Mouse (Mus musculus): ENCODE data around the gene Il1rap. TPM values are rescaled to one million over a fixed set of nuclear protein-coding genes. Genes with fewer than 3 reads are reported as not detected.

Gene Il1rap
- polyA plus RNA-seq, 1 experiment: 1.0 TPM

- Histone ChIP-seq H3K79me2 (ENCODE audit: control insufficient read depth, insufficient read depth) (no peaks in the 10 kb centered on the region), H3K36me3 (ENCODE audit: control insufficient read depth, insufficient read depth) (no peaks in the 10 kb centered on the region), H3K4me2 (ENCODE audit: low read depth) (no peak overlapping the region), H3ac (ENCODE audit: control insufficient read depth, insufficient read length) (no peak overlapping the region), H3K4me3 (no peak overlapping the region), H3K27me3 (ENCODE audit: control insufficient read depth, insufficient read depth, insufficient read length) (no peaks in the 10 kb centered on the region)
- TF ChIP-seq POLR2AphosphoS2 (IDR thresholded peaks at IDR 0.05; ENCODE audit: insufficient read length, low read depth): no peak
- TF ChIP-seq POLR2A (IDR thresholded peaks at IDR 0.05; ENCODE audit: insufficient read length, low read depth): no peak
- no peak for TF ChIP-seq E2F4 (IDR thresholded peaks at IDR 0.05; ENCODE audit: insufficient read depth)
- TF ChIP-seq MYOD1 (IDR thresholded peaks at IDR 0.05; ENCODE audit: control insufficient read depth in 1 of 3, insufficient read length in 2 of 3, low read depth in 2 of 3): no peak
- TF ChIP-seq USF1 (IDR thresholded peaks at IDR 0.05; ENCODE audit: low read depth): no peak
- no peak for TF ChIP-seq SRF (IDR thresholded peaks at IDR 0.05; ENCODE audit: control insufficient read depth, insufficient read length, low read depth)
- no peak for TF ChIP-seq TCF12 (IDR thresholded peaks at IDR 0.05; ENCODE audit: insufficient read depth, poor library complexity, severe bottlenecking)
- no peak for TF ChIP-seq MAX (IDR thresholded peaks at IDR 0.05; ENCODE audit: low read depth)
- no peak for TF ChIP-seq CEBPB (IDR thresholded peaks at IDR 0.05; ENCODE audit: insufficient read depth, poor library complexity, severe bottlenecking)
- TF ChIP-seq REST (IDR thresholded peaks at IDR 0.05; ENCODE audit: insufficient read depth, insufficient read length): no peak
These were observed 23.1 kb downstream of the Il1rap start for GRCm38 (mm10) chr16:26604621-26605020.

DNA sequence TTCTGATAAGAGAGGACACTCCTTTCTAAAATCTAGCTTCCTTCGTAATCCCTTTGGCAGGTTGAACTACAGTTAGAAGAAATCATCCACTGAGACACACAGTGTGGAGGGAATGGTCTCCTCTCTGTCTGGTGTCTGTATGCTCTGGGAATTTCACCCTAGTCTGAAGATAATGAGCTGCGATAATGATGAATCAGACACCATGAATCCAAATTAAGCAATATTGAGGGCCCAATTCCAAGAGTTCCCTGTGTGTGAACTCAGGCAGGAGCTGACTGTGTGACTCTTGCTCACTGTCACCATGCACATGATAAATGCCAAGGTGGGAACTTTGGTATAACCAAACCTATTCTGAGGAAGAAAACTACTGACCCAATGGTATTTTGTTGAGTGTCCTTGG, 26.5 kb downstream of the Il1rap start:
- Histone ChIP-seq H3K27me3 (ENCODE audit: control insufficient read depth, insufficient read depth, insufficient read length) (no peaks in the 10 kb centered on the region), H3K4me2 (ENCODE audit: low read depth) (no peak overlapping the region), H3K79me2 (ENCODE audit: control insufficient read depth, insufficient read depth) (no peaks in the 10 kb centered on the region), H3K36me3 (ENCODE audit: control insufficient read depth, insufficient read depth) (no peaks in the 10 kb centered on the region), H3K4me3 (no peak overlapping the region), H3ac (ENCODE audit: control insufficient read depth, insufficient read length) (no peak overlapping the region)
- no peak for TF ChIP-seq POLR2AphosphoS2 (IDR thresholded peaks at IDR 0.05; ENCODE audit: insufficient read length, low read depth)
- no peak for TF ChIP-seq TCF3 (IDR thresholded peaks at IDR 0.05; ENCODE audit: insufficient read length, low read depth)
- no peak for TF ChIP-seq SRF (IDR thresholded peaks at IDR 0.05; ENCODE audit: control insufficient read depth, insufficient read length, low read depth)
- no peak for TF ChIP-seq USF1 (IDR thresholded peaks at IDR 0.05; ENCODE audit: low read depth)
- TF ChIP-seq POLR2A (IDR thresholded peaks at IDR 0.05; ENCODE audit: insufficient read length, low read depth): no peak
- no peak for TF ChIP-seq TCF12 (IDR thresholded peaks at IDR 0.05; ENCODE audit: insufficient read depth, poor library complexity, severe bottlenecking)
- no peak for TF ChIP-seq MAX (IDR thresholded peaks at IDR 0.05; ENCODE audit: low read depth)
- no peak for TF ChIP-seq MYOD1 (IDR thresholded peaks at IDR 0.05; ENCODE audit: control insufficient read depth in 1 of 3, insufficient read length in 2 of 3, low read depth in 2 of 3)
- TF ChIP-seq REST (IDR thresholded peaks at IDR 0.05; ENCODE audit: insufficient read depth, insufficient read length): no peak
- TF ChIP-seq E2F4 (IDR thresholded peaks at IDR 0.05; ENCODE audit: insufficient read depth): no peak
- no peak for TF ChIP-seq MYOG (IDR thresholded peaks at IDR 0.05; ENCODE audit: control insufficient read depth in 1 of 3, insufficient read depth in 1 of 3, insufficient read length in 2 of 3, low read depth in 2 of 3)
- no peak for TF ChIP-seq CEBPB (IDR thresholded peaks at IDR 0.05; ENCODE audit: insufficient read depth, poor library complexity, severe bottlenecking)

DNA sequence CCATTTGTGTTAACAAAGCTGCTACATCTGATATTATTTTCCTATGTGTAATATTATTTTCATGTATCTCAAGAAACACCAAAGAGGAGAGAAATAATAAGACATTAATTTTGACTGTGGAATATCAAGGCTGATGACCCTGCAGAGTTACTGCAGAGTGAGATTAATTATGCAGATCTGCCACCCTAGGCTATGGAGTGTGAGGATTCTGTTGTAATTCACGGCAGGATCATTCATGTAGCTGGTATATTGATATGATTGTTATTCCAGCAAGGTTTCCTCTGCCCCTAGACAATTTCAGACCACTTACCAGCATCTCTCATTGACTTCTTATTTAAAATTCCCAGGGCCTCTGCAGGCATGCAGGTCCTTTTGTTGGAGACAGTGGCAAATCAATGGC, 29.0 kb downstream of the Il1rap start:
- Histone ChIP-seq H3K36me3 (ENCODE audit: control insufficient read depth, insufficient read depth) (no peaks in the 10 kb centered on the region), H3K79me2 (ENCODE audit: control insufficient read depth, insufficient read depth) (no peaks in the 10 kb centered on the region), H3K4me2 (ENCODE audit: low read depth) (no peak overlapping the region), H3K27me3 (ENCODE audit: control insufficient read depth, insufficient read depth, insufficient read length) (no peaks in the 10 kb centered on the region), H3K4me3 (no peak overlapping the region), H3ac (ENCODE audit: control insufficient read depth, insufficient read length) (no peak overlapping the region)
- TF ChIP-seq TCF3 (IDR thresholded peaks at IDR 0.05; ENCODE audit: insufficient read length, low read depth) (no peak), MYOD1 (IDR thresholded peaks at IDR 0.05; ENCODE audit: control insufficient read depth in 1 of 3, insufficient read length in 2 of 3, low read depth in 2 of 3) (no peak), REST (IDR thresholded peaks at IDR 0.05; ENCODE audit: insufficient read depth, insufficient read length) (no peak), CEBPB (IDR thresholded peaks at IDR 0.05; ENCODE audit: insufficient read depth, poor library complexity, severe bottlenecking) (no peak), POLR2AphosphoS2 (IDR thresholded peaks at IDR 0.05; ENCODE audit: insufficient read length, low read depth) (no peak), E2F4 (IDR thresholded peaks at IDR 0.05; ENCODE audit: insufficient read depth) (no peak), SRF (IDR thresholded peaks at IDR 0.05; ENCODE audit: control insufficient read depth, insufficient read length, low read depth) (no peak), TCF12 (IDR thresholded peaks at IDR 0.05; ENCODE audit: insufficient read depth, poor library complexity, severe bottlenecking) (no peak), USF1 (IDR thresholded peaks at IDR 0.05; ENCODE audit: low read depth) (no peak), MAX (IDR thresholded peaks at IDR 0.05; ENCODE audit: low read depth) (no peak), MYOG (IDR thresholded peaks at IDR 0.05; ENCODE audit: control insufficient read depth in 1 of 3, insufficient read depth in 1 of 3, insufficient read length in 2 of 3, low read depth in 2 of 3) (no peak), POLR2A (IDR thresholded peaks at IDR 0.05; ENCODE audit: insufficient read length, low read depth) (no peak)

DNA sequence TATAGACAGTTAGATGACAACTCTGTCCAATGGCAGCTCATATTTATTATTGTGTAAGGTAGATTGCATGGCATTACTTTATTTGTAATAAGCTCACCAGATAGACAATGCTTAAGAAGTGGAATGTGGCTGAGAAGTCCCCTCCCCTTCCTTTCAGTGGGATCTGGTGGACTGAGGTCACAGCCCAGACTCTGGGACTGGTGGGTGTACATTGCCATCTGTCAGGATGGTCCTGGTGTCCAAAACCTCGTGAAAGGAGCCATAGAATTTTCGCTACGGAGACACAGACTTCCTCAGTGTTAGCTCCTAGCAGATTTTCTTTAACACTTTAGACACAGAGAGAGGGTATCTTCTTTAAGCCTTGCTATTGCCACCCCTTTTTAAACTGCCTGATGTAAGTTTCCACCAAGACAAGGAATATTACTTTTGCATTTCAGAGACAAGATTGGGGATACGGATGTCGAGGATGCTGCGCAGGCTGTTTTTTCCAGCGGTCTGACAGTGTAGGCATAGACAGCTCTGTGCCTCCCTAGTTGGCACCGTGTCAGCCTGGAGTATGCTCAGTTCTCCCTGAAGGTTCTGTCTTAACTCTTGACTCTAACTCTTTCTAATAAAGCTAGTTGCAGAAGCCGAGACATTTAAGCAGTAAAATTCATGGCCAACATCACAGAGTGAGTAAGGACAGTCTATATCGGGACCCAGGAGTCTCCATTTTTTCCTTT, 31.2 kb downstream of the Il1rap start:
- Histone ChIP-seq H3ac (ENCODE audit: control insufficient read depth, insufficient read length) (no peak overlapping the region), H3K36me3 (ENCODE audit: control insufficient read depth, insufficient read depth) (no peaks in the 10 kb centered on the region), H3K27me3 (ENCODE audit: control insufficient read depth, insufficient read depth, insufficient read length) (no peaks in the 10 kb centered on the region), H3K4me2 (ENCODE audit: low read depth) (no peak overlapping the region), H3K79me2 (ENCODE audit: control insufficient read depth, insufficient read depth) (no peaks in the 10 kb centered on the region), H3K4me3 (no peak overlapping the region)
- no peak for TF ChIP-seq USF1 (IDR thresholded peaks at IDR 0.05; ENCODE audit: low read depth)

DNA sequence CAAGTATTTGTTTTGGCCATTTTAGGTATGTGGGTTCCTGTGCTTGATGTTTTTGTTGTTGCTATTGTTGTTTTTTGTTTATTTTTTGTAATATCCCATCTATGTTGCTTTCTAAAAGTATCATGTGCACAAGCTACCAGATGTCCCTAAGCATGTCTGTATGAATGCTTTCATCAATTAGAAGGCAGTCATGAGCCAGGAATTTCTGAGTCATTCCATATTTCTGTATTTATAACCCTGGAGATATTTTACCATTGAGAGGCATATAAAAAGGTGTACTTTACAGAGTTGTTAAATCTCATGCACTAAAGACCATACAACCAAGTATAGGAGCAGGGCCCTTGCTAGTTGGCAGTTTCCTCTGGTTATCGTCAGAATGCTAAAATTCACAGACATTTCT, 41.6 kb downstream of the Il1rap start:
- H3K27me3 ChIP-seq (ENCODE audit: control insufficient read depth, insufficient read depth, insufficient read length): no peaks in the 10 kb centered on the region
- H3K79me2 ChIP-seq (ENCODE audit: control insufficient read depth, insufficient read depth): no peaks in the 10 kb centered on the region
- TF ChIP-seq MYOD1 (IDR thresholded peaks at IDR 0.05; ENCODE audit: control insufficient read depth in 1 of 3, insufficient read length in 2 of 3, low read depth in 2 of 3): no peak
- no peak for TF ChIP-seq SRF (IDR thresholded peaks at IDR 0.05; ENCODE audit: control insufficient read depth, insufficient read length, low read depth)
- TF ChIP-seq TCF3 (IDR thresholded peaks at IDR 0.05; ENCODE audit: insufficient read length, low read depth): no peak
- TF ChIP-seq MYOG (IDR thresholded peaks at IDR 0.05; ENCODE audit: control insufficient read depth in 1 of 3, insufficient read depth in 1 of 3, insufficient read length in 2 of 3, low read depth in 2 of 3): no peak
- no peak for TF ChIP-seq TCF12 (IDR thresholded peaks at IDR 0.05; ENCODE audit: insufficient read depth, poor library complexity, severe bottlenecking)
- TF ChIP-seq CEBPB (IDR thresholded peaks at IDR 0.05; ENCODE audit: insufficient read depth, poor library complexity, severe bottlenecking): no peak
- no peak for TF ChIP-seq USF1 (IDR thresholded peaks at IDR 0.05; ENCODE audit: low read depth)
- TF ChIP-seq REST (IDR thresholded peaks at IDR 0.05; ENCODE audit: insufficient read depth, insufficient read length): no peak
- TF ChIP-seq POLR2A (IDR thresholded peaks at IDR 0.05; ENCODE audit: insufficient read length, low read depth): no peak
- no peak for TF ChIP-seq POLR2AphosphoS2 (IDR thresholded peaks at IDR 0.05; ENCODE audit: insufficient read length, low read depth)
- TF ChIP-seq E2F4 (IDR thresholded peaks at IDR 0.05; ENCODE audit: insufficient read depth): no peak
- no peak for TF ChIP-seq MAX (IDR thresholded peaks at IDR 0.05; ENCODE audit: low read depth)
- no peak overlapping the region for H3ac ChIP-seq (ENCODE audit: control insufficient read depth, insufficient read length)
- no peak overlapping the region for H3K4me2 ChIP-seq (ENCODE audit: low read depth)
- no peak overlapping the region for H3K4me3 ChIP-seq
- H3K36me3 ChIP-seq (ENCODE audit: control insufficient read depth, insufficient read depth): no peaks in the 10 kb centered on the region

Measured in myocyte (in vitro differentiated cells).